Mouse (Mus musculus) activated CD4-positive, CD25-positive, alpha-beta regulatory T cell, adult 4 months (primary cell): ENCODE data around the gene Gm20671. TPM values are rescaled to one million over a fixed set of nuclear protein-coding genes. Genes with fewer than 3 reads are reported as not detected.
"Not testable (repeated sequence)": the region's sequence is repeated elsewhere in the genome, so short reads cannot be mapped to it uniquely, and the experiment has no call there.

Experiments
- ATAC-seq: one replicate; pipeline ENCODE4 v1.8.0; 2017
- polyA plus RNA-seq, 2 experiments: library from polyadenylated mRNA; unstranded; fragments of 100-300 nt; shearing (Covaris generic); gene quantifications; one replicate each; pipeline ENCODE4 v1.2.1; 2017

The Gm20671 gene
- polyA plus RNA-seq, 2 experiments from 2014 or later: not detected

- ATAC-seq: no peak
Measured at GRCm38 (mm10) chr5:32728300-32728699, 98.6 kb downstream of the Gm20671 start.

GRCm38 (mm10) chr5:32725397-32725796 lies 101.5 kb downstream of the Gm20671 start:
- peak; percentile 70 for ATAC-seq

- ATAC-seq: no peak
Measured at GRCm38 (mm10) chr5:32723981-32724380, 102.9 kb downstream of the Gm20671 start.

- ATAC-seq: not testable (repeated sequence)
Measured at GRCm38 (mm10) chr5:32722711-32723110, 104.2 kb downstream of the Gm20671 start.

- no peak for ATAC-seq
Measured at GRCm38 (mm10) chr5:32722263-32722662, 104.6 kb downstream of the Gm20671 start.

GRCm38 (mm10) chr5:32721316-32721715 lies 105.6 kb downstream of the Gm20671 start:
- no peak for ATAC-seq

- ATAC-seq: peak; percentile 29
Measured at GRCm38 (mm10) chr5:32720416-32720815, 106.5 kb downstream of the Gm20671 start.

GRCm38 (mm10) chr5:32718916-32719315 lies 108.0 kb downstream of the Gm20671 start:
- no peak for ATAC-seq

- no peak for ATAC-seq
Measured at GRCm38 (mm10) chr5:32717726-32718125, 109.2 kb downstream of the Gm20671 start.

- peak; percentile 90 for ATAC-seq
Measured at GRCm38 (mm10) chr5:32713703-32714467, 113.0 kb downstream of the Gm20671 start.

- peak; percentile 6 for ATAC-seq
Measured at GRCm38 (mm10) chr5:32713042-32713702, 113.7 kb downstream of the Gm20671 start.

- no peak for ATAC-seq
Measured at GRCm38 (mm10) chr5:32712221-32713041, 114.5 kb downstream of the Gm20671 start.

GRCm38 (mm10) chr5:32711485-32711884 lies 115.4 kb downstream of the Gm20671 start:
- no peak for ATAC-seq

- ATAC-seq: no peak
Measured at GRCm38 (mm10) chr5:32706226-32706780, 120.6 kb downstream of the Gm20671 start.

- no peak for ATAC-seq
Measured at GRCm38 (mm10) chr5:32697208-32697867, 129.6 kb downstream of the Gm20671 start.

- ATAC-seq: no peak
Measured at GRCm38 (mm10) chr5:32693411-32693810, 133.5 kb downstream of the Gm20671 start.

Other genes with a start within 250 kb of the Gm20671 start
- under 1 TPM; 0.65 to 0.91 TPM for gene Yes1, start 215.9 kb downstream of the Gm20671 start, polyA plus RNA-seq
- gene Pisd, start 41.5 kb downstream of the Gm20671 start, polyA plus RNA-seq: 10 to 100 TPM; 61.6 to 72.1 TPM
- gene Prr14l, start 27.1 kb upstream of the Gm20671 start, polyA plus RNA-seq: 10 to 100 TPM; 18.6 to 28.0 TPM
- gene Depdc5, start 36.6 kb upstream of the Gm20671 start, polyA plus RNA-seq: 10 to 100 TPM; 19.2 to 19.8 TPM
- 100 to 1,000 TPM; 255 to 299 TPM for gene Ywhah, start 191.7 kb upstream of the Gm20671 start, polyA plus RNA-seq